Mouse (Mus musculus) right cerebral cortex, postnatal 36 days (tissue): ENCODE data around the gene Lbx1.

Experiments used
- DNase-seq, 2 experiments: peaks; one replicate each; pipeline ENCODE4 v3.0.0; 2022; ENCODE audit warnings: low spot score in 2 of 2, mixed read lengths in 1 of 2

Gene Lbx1

DNA sequence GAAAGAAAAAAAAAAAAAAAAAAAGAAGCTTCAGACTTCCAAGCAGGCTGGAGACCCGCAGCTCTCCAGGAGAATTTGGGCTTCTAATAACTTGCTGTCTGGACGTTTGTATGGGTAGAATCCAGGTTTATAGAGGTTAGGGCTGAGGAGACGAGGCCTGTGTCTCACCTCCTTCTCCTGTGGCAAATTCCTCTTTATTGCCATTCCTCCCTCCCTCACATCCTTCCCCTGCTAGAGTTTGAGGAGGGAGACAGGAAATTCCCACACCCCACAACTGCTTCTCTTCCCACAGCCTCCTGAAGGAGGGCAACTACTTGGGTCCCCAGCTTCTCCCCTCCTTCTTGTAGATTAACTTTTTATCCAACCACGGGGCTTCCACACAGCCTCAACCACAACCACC lies 20.2 kb downstream of the Lbx1 start:
- no peak for DNase-seq

DNA sequence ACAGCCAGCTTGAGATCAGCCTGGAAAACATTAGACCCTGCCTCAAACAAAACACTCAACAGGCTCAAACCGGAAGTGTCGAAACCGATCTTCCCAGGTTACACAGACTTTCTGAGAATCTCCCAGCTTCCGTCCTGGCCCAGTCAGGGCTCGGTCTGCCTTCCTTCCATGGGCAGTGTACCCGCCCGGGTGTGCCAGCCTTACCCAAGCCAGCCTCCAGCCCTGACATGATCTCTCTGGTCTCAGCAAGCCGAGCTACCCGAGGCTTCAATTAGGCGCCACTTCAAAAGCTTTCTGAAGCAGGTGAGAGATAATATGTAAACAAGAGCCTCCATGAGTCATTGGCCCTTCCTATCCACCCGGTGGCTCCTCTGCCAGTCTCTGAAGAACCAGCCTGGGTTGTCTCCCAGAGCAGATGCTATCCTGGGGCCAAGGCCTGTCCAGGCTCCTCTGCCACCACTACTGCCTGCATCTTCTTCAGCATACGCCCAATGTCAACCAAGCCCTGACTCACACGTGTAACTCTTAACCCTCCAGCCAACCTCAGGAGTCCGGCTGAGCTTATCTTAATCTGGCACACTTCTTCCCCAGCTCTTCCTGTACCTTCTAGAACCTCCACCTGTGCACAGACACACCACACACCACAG lies 25.7 kb downstream of the Lbx1 start:
- no peak for DNase-seq

DNA sequence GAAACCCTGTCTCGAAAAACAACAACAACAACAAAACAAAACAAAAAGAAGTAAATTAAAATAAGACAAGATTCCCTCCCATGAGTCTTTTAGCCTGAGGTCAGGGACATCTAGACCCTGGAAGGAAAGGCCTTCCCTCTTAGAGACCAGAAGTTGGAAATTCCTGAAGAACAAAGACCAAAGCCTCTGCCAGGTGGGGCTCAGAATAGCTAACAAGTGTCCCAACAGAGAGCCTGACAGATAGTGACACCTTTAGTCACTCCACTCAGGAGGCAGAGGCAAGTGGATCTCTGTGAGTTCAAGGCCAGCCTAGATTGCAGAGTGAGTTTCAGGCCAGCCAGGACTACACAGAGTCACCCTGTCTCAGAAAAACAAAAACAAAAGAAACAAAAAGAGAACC lies 26.4 kb downstream of the Lbx1 start:
- no peak for DNase-seq

DNA sequence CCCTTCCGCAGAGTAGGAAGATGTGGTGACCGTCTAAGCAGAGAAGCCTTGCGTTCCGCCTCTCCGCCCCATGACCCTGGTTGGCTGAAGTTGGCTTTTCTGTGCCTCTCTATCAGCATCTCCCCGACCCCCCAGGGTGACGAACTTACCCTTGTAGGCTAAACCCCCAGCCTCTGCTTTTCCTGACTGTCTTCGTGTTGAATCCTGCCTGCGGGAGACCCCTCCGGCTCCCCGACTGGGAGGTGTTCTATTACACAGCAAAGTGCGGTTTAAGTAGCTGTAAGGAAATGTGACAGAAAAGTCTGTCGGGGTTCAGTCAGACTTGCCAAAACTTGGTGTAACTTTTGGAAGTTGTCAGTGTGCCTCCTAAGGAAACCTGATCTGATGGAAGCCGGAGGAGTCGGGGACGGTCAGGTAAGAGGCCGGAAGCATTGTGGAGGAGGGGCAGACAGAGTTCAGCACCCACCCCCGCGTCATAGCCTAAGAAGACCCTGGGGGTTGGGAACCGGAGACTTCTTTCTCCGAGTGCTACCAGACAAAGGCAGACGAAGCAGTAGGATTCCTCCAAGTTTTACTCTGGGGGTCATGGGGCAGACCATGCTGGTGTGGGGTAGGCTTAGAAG lies 27.1 kb downstream of the Lbx1 start:
- DNase-seq: no peak

DNA sequence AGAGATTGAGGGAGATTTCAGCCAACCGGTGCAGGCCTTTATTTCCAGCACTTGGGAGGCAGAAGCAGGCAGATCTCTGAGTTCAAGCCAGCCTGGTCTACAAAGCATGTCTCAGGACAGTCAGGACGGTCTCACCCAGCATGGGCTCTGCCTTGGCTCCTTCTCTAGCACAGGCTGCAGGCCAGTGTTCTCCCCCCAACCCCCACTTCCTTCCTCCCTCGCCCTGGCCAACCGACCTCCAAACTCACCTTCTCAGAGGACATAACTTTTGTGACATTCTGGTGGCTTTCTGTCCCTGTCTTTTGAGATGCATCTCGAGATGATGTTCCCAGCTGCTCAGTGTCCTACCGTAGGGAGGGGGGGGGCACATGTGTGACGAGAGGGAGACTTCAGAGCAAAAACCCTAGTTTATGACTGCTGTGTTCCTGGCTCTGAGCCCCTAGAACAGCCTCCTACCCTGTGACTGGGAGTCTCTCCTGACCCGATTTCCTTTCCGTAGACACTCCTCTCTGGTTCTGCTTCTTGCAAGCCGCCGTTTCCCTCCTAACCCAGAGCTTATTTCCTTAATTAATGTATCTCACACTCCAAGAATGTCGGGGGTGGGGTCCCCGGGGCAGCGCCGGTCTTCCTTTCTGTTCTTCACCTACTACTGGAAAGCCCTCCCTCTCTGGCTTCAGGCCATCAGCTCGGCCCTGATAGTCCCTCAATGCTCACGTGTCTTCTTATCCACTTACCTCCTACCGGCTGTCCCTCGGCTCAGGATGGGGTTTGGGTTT lies 27.8 kb downstream of the Lbx1 start:
- no peak for DNase-seq

- DNase-seq: no peak
Measured at GRCm38 (mm10) chr19:45207153-45207552, 28.5 kb downstream of the Lbx1 start.

GRCm38 (mm10) chr19:45205311-45206105 lies 30.1 kb downstream of the Lbx1 start:
- no peak for DNase-seq

DNA sequence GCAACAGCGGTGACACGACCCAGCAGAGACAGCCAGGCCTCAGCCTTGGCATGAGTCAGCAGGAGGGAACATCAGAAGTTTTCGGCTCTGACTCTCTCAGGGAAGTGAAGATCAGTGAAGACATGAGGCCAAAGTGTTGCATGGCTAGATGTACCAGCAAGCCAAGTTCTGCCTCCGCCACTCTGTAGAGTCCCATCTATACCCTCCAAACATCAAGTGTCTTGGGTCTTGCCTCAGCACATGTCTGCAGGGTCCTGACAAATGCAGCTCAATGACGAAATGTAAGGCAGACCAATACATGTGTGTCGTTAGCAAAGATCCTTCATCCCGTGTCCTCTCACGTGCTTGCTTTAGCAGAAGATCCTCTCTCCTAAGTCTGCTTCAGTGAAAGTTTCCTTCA lies 38.6 kb downstream of the Lbx1 start:
- no peak for DNase-seq

GRCm38 (mm10) chr19:45194651-45195050 lies 41.0 kb downstream of the Lbx1 start:
- DNase-seq: no peak
